17 mouse cellular contexts compared by ENCODE assay signal in genomic region chr19:35728436-35729060, GRCm38 (mm10).
"Had no signal": no experiment of that assay in that cellular context is flagged by ENCODE, and none has a peak within 500 bp of the region (broad histone marks: within the 10 kb centered on the region; RNA-seq: fewer than 3 reads in every experiment).

No protein-coding gene starts in this region.

- H3K9me3 ChIP-seq: liver, embryonic 13.5 days; midbrain, embryonic 12.5 days; stomach, embryonic 15.5 days had no signal

- H3K36me3 ChIP-seq: liver, embryonic 13.5 days; midbrain, embryonic 12.5 days; stomach, embryonic 15.5 days had no signal

- DNase-seq: kidney, adult 18-20 months; kidney, adult 9 months; kidney, postnatal 25 days; layer of hippocampus, postnatal 36 days; liver, embryonic 13.5 days; lung, adult 2 months; lung, postnatal 14 days; lung, postnatal 4 days; retina, postnatal 1 day; right cerebral cortex, postnatal 25 days; spleen, adult 18-20 months; thymus, postnatal 25 days had no signal

- H3K27me3 ChIP-seq: liver, embryonic 13.5 days; midbrain, embryonic 12.5 days; stomach, embryonic 15.5 days had no signal

- H3K4me2 ChIP-seq: liver, embryonic 13.5 days; midbrain, embryonic 12.5 days; stomach, embryonic 15.5 days had no signal

- ATAC-seq: intestine, embryonic 16.5 days had no signal

- H3K27ac ChIP-seq: layer of hippocampus, adult 2 months; left cerebral cortex, adult 2 months; liver, embryonic 13.5 days; midbrain, embryonic 12.5 days; stomach, embryonic 15.5 days had no signal

- H3K4me1 ChIP-seq: liver, embryonic 13.5 days; midbrain, embryonic 12.5 days; stomach, embryonic 15.5 days had no signal

- H3K9ac ChIP-seq: liver, embryonic 13.5 days; midbrain, embryonic 12.5 days; stomach, embryonic 15.5 days had no signal

- H3K4me3 ChIP-seq: layer of hippocampus, adult 2 months; left cerebral cortex, adult 2 months; liver, embryonic 13.5 days; midbrain, embryonic 12.5 days; stomach, embryonic 15.5 days had no signal
